Mouse (Mus musculus) spleen, adult 18-20 months (tissue): ENCODE results near the gene Lair1.
"Not testable (repeated sequence)": the region's sequence is repeated elsewhere in the genome, so short reads cannot be mapped to it uniquely, and the experiment has no call there.

Experiments
- DNase-seq, 2 experiments: peaks; one replicate each; pipeline ENCODE4 v3.0.0; 2022; ENCODE audit warnings: mixed read lengths in 2 of 2

The Lair1 gene

GRCm38 (mm10) chr7:4063013-4063412 is at the start of gene Lair1:
TSS of gene Lair1 (minus strand) at chr7:4063204.
- peak in 1 of 2 experiments; percentile 18 for DNase-seq

- no peak for DNase-seq
Measured at GRCm38 (mm10) chr7:4111766-4112165, 48.8 kb upstream of the Lair1 start.

GRCm38 (mm10) chr7:4103411-4103810 is 40.4 kb upstream of the Lair1 start:
- no peak for DNase-seq

- no peak for DNase-seq
Measured at GRCm38 (mm10) chr7:4101144-4101543, 38.1 kb upstream of the Lair1 start.

GRCm38 (mm10) chr7:4098832-4099231 is 35.8 kb upstream of the Lair1 start:
- no peak for DNase-seq

- no peak for DNase-seq
Measured at GRCm38 (mm10) chr7:4098301-4098700, 35.3 kb upstream of the Lair1 start.

- DNase-seq: peak; percentile 30 to 45
Measured at GRCm38 (mm10) chr7:4091170-4091569, 28.2 kb upstream of the Lair1 start.

- DNase-seq: no peak
Measured at GRCm38 (mm10) chr7:4088679-4089078, 25.7 kb upstream of the Lair1 start.

GRCm38 (mm10) chr7:4087896-4088480 is 25.0 kb upstream of the Lair1 start:
- no peak for DNase-seq

- DNase-seq: no peak
Measured at GRCm38 (mm10) chr7:4087238-4087895, 24.4 kb upstream of the Lair1 start.

- no peak for DNase-seq
Measured at GRCm38 (mm10) chr7:4085562-4085961, 22.6 kb upstream of the Lair1 start.

GRCm38 (mm10) chr7:4084161-4084560 is 21.2 kb upstream of the Lair1 start:
- DNase-seq: no peak

GRCm38 (mm10) chr7:4082804-4083203 is 19.8 kb upstream of the Lair1 start:
- peak; percentile 24 to 48 for DNase-seq

- DNase-seq: no peak
Measured at GRCm38 (mm10) chr7:4081706-4082105, 18.7 kb upstream of the Lair1 start.

- DNase-seq: no peak
Measured at GRCm38 (mm10) chr7:4080552-4080951, 17.5 kb upstream of the Lair1 start.

GRCm38 (mm10) chr7:4079511-4079910 is 16.5 kb upstream of the Lair1 start:
- no peak for DNase-seq

- DNase-seq: peak in 1 of 2 experiments; percentile 19
Measured at GRCm38 (mm10) chr7:4073144-4073543, 10.1 kb upstream of the Lair1 start.

- peak; percentile 34 to 35 for DNase-seq
Measured at GRCm38 (mm10) chr7:4071066-4071465, 8.1 kb upstream of the Lair1 start.

GRCm38 (mm10) chr7:4063714-4064425 is 866 bp upstream of the Lair1 start:
- no peak for DNase-seq

GRCm38 (mm10) chr7:4060602-4061188 is 2.3 kb downstream of the Lair1 start:
- DNase-seq: peak; percentile 34 to 57

- peak; percentile 15 to 33 for DNase-seq
Measured at GRCm38 (mm10) chr7:4026794-4027421, 36.1 kb downstream of the Lair1 start.

GRCm38 (mm10) chr7:4004636-4005035 is 58.4 kb downstream of the Lair1 start:
- DNase-seq: not testable (repeated sequence)

GRCm38 (mm10) chr7:4003996-4004395 is 59.0 kb downstream of the Lair1 start:
- not testable (repeated sequence) for DNase-seq
